Mouse (Mus musculus) heart, postnatal 10 days (tissue): ENCODE results near the gene Senp6. TPM values are rescaled to one million over a fixed set of nuclear protein-coding genes. Genes with fewer than 3 reads are reported as not detected.

Experiments used
- total RNA-seq, 2 experiments: library from RNA; stranded (reverse); gene quantifications; 2 replicates each; pipeline ENCODE4 v1.2.3; 2021

Gene Senp6
- total RNA-seq, 2 experiments from 2014 or later, result 87.9 to 91.3 TPM

Other genes with a start within 250 kb of the Senp6 start
- 100 to 1,000 TPM; 129 to 143 TPM for gene Filip1, start 54.1 kb upstream of the Senp6 start, total RNA-seq
- gene Myo6, start 98.1 kb downstream of the Senp6 start, total RNA-seq, result 10 to 100 TPM; 17.7 to 18.7 TPM